Mouse (Mus musculus): ENCODE data around the gene Lsm12. TPM values are rescaled to one million over a fixed set of nuclear protein-coding genes. Genes with fewer than 3 reads are reported as not detected.

Gene Lsm12
- polyA plus RNA-seq, 1 experiment from 2014 or later, result 145 TPM

GRCm38 (mm10) chr11:102223166-102223565 lies 38.1 kb upstream of the Lsm12 start:
- Histone ChIP-seq H3K4me3 (no peak overlapping the region), H3K27ac (no peak overlapping the region), H3K4me2 (replicated peaks) (no peak overlapping the region), H3K9ac (0 out of 2 replicates have a peak overlapping the region, but pooled peaks have one; percentile 4), H3K27me3 (peaks cover 1% of the 10 kb centered on the region; the same call in 1 of the 2 replicates), H3K4me1 (peaks cover 72% of the 10 kb centered on the region), H3K9me3 (no peaks in the 10 kb centered on the region), H3K36me3 (peaks cover 28% of the 10 kb centered on the region)
- 25% methylated on average over 6 of the region's 6 CpGs for WGBS
- ATAC-seq (ENCODE audit: low FRiP score, low read depth), result no peak

GRCm38 (mm10) chr11:102221954-102222351 lies 36.9 kb upstream of the Lsm12 start:
- no peak overlapping the region for H3K27ac ChIP-seq
- no peaks in the 10 kb centered on the region for H3K9me3 ChIP-seq
- 77% methylated on average over 8 of the region's 8 CpGs for WGBS

GRCm38 (mm10) chr11:102221243-102221953 lies 36.3 kb upstream of the Lsm12 start:
- WGBS, result 77% methylated on average over 8 of the region's 8 CpGs
- Histone ChIP-seq H3K9ac (no peak overlapping the region), H3K4me2 (replicated peaks) (no peak overlapping the region), H3K27me3 (no peaks in the 10 kb centered on the region), H3K36me3 (peaks cover 28% of the 10 kb centered on the region), H3K4me1 (peaks cover 72% of the 10 kb centered on the region), H3K9me3 (no peaks in the 10 kb centered on the region), H3K27ac (no peak overlapping the region), H3K4me3 (no peak overlapping the region)
- no peak for ATAC-seq (ENCODE audit: low FRiP score, low read depth)

More at GRCm38 (mm10) chr11:102221954-102222351, 36.9 kb upstream of the Lsm12 start:
- no peak for ATAC-seq (ENCODE audit: low FRiP score, low read depth)
- no peaks in the 10 kb centered on the region for H3K27me3 ChIP-seq
- H3K9ac ChIP-seq, result no peak overlapping the region
- H3K4me3 ChIP-seq, result no peak overlapping the region
- peaks cover 72% of the 10 kb centered on the region for H3K4me1 ChIP-seq
- H3K36me3 ChIP-seq, result peaks cover 28% of the 10 kb centered on the region
- H3K4me2 ChIP-seq (replicated peaks), result no peak overlapping the region

GRCm38 (mm10) chr11:102220451-102220850 lies 35.4 kb upstream of the Lsm12 start:
- H3K36me3 ChIP-seq, result peaks cover 28% of the 10 kb centered on the region
- no peaks in the 10 kb centered on the region for H3K9me3 ChIP-seq
- no peaks in the 10 kb centered on the region for H3K27me3 ChIP-seq
- WGBS, result 56% methylated on average over 6 of the region's 6 CpGs
- no peak overlapping the region for H3K4me2 ChIP-seq (replicated peaks)
- no peak overlapping the region for H3K4me3 ChIP-seq
- H3K4me1 ChIP-seq, result peaks cover 73% of the 10 kb centered on the region
- peak overlapping the region; percentile 22; the same call in 1 of the 2 replicates for H3K27ac ChIP-seq
- ATAC-seq (ENCODE audit: low FRiP score, low read depth), result no peak
- no peak overlapping the region for H3K9ac ChIP-seq

- Histone ChIP-seq H3K4me1 (peaks cover 73% of the 10 kb centered on the region), H3K4me2 (replicated peaks) (no peak overlapping the region), H3K4me3 (no peak overlapping the region), H3K9me3 (no peaks in the 10 kb centered on the region), H3K27ac (peak overlapping the region; percentile 89; the same call in 1 of the 2 replicates), H3K36me3 (peaks cover 28% of the 10 kb centered on the region), H3K9ac (no peak overlapping the region), H3K27me3 (no peaks in the 10 kb centered on the region)
- no peak for ATAC-seq (ENCODE audit: low FRiP score, low read depth)
- WGBS, result 64% methylated on average over 4 of the region's 4 CpGs
Measured at GRCm38 (mm10) chr11:102219994-102220346, 34.9 kb upstream of the Lsm12 start.

- WGBS, result 62% methylated on average over 14 of the region's 14 CpGs
- no peaks in the 10 kb centered on the region for H3K9me3 ChIP-seq
- peak overlapping the region; percentile 67; the same call in 1 of the 2 replicates for H3K9ac ChIP-seq
- peak overlapping the region; percentile 50 for H3K4me3 ChIP-seq
- H3K36me3 ChIP-seq, result peaks cover 28% of the 10 kb centered on the region
- H3K4me2 ChIP-seq (replicated peaks), result peak overlapping the region; percentile 91
- ATAC-seq (ENCODE audit: low FRiP score, low read depth), result no peak
- no peaks in the 10 kb centered on the region for H3K27me3 ChIP-seq
- H3K4me1 ChIP-seq, result peaks cover 73% of the 10 kb centered on the region
- H3K27ac ChIP-seq, result peak overlapping the region; percentile 89
Measured at GRCm38 (mm10) chr11:102219247-102219993, 34.3 kb upstream of the Lsm12 start.

GRCm38 (mm10) chr11:102218783-102219182 lies 33.7 kb upstream of the Lsm12 start:
- WGBS, result 0% methylated on average over 10 of the region's 10 CpGs
- Histone ChIP-seq H3K9ac (peak overlapping the region; percentile 67), H3K4me2 (replicated peaks) (peak overlapping the region; percentile 91), H3K4me1 (peaks cover 75% of the 10 kb centered on the region), H3K27ac (peak overlapping the region; percentile 89), H3K9me3 (no peaks in the 10 kb centered on the region), H3K27me3 (no peaks in the 10 kb centered on the region), H3K36me3 (peaks cover 22% of the 10 kb centered on the region), H3K4me3 (peak overlapping the region; percentile 50)
- ATAC-seq (ENCODE audit: low FRiP score, low read depth), result peak; percentile 79

- peak overlapping the region; percentile 50 for H3K4me3 ChIP-seq
- peaks cover 74% of the 10 kb centered on the region for H3K4me1 ChIP-seq
- peak overlapping the region; percentile 91 for H3K4me2 ChIP-seq (replicated peaks)
- WGBS, result 61% methylated on average over 7 of the region's 7 CpGs
- ATAC-seq (ENCODE audit: low FRiP score, low read depth), result no peak
- H3K27ac ChIP-seq, result peak overlapping the region; percentile 89
- peak overlapping the region; percentile 67 for H3K9ac ChIP-seq
- no peaks in the 10 kb centered on the region for H3K9me3 ChIP-seq
- no peaks in the 10 kb centered on the region for H3K27me3 ChIP-seq
- peaks cover 20% of the 10 kb centered on the region for H3K36me3 ChIP-seq
Measured at GRCm38 (mm10) chr11:102217876-102218430, 32.9 kb upstream of the Lsm12 start.

- no peaks in the 10 kb centered on the region for H3K9me3 ChIP-seq
- H3K27me3 ChIP-seq, result no peaks in the 10 kb centered on the region
- H3K4me2 ChIP-seq (replicated peaks), result peak overlapping the region; percentile 91
- peaks cover 71% of the 10 kb centered on the region for H3K4me1 ChIP-seq
- H3K4me3 ChIP-seq, result peak overlapping the region; percentile 50
- peak overlapping the region; percentile 89; the same call in 1 of the 2 replicates for H3K27ac ChIP-seq
- no peak for ATAC-seq (ENCODE audit: low FRiP score, low read depth)
- peaks cover 20% of the 10 kb centered on the region for H3K36me3 ChIP-seq
- peak overlapping the region; percentile 50 for H3K9ac ChIP-seq
- WGBS, result 62% methylated on average over 6 of the region's 6 CpGs
Measured at GRCm38 (mm10) chr11:102217396-102217795, 32.3 kb upstream of the Lsm12 start.

GRCm38 (mm10) chr11:102216886-102217240 lies 31.8 kb upstream of the Lsm12 start:
- Histone ChIP-seq H3K36me3 (peaks cover 16% of the 10 kb centered on the region), H3K9ac (peak overlapping the region; percentile 50), H3K4me1 (peaks cover 77% of the 10 kb centered on the region), H3K4me3 (peak overlapping the region; percentile 18), H3K27ac (0 out of 2 replicates have a peak overlapping the region, but pooled peaks have one; percentile 65), H3K27me3 (no peaks in the 10 kb centered on the region), H3K9me3 (no peaks in the 10 kb centered on the region), H3K4me2 (replicated peaks) (peak overlapping the region; percentile 91)
- 42% methylated on average over 5 of the region's 5 CpGs for WGBS
- no peak for ATAC-seq (ENCODE audit: low FRiP score, low read depth)

GRCm38 (mm10) chr11:102216056-102216885 lies 31.2 kb upstream of the Lsm12 start:
- H3K4me3 ChIP-seq, result peak overlapping the region; percentile 18; the same call in 1 of the 2 replicates
- H3K9ac ChIP-seq, result peak overlapping the region; percentile 51
- peak overlapping the region; percentile 91 for H3K4me2 ChIP-seq (replicated peaks)
- no peak for ATAC-seq (ENCODE audit: low FRiP score, low read depth)
- peak overlapping the region; percentile 65; the same call in 1 of the 2 replicates for H3K27ac ChIP-seq
- H3K36me3 ChIP-seq, result peaks cover 15% of the 10 kb centered on the region
- H3K4me1 ChIP-seq, result peaks cover 83% of the 10 kb centered on the region
- no peaks in the 10 kb centered on the region for H3K9me3 ChIP-seq
- H3K27me3 ChIP-seq, result no peaks in the 10 kb centered on the region
- WGBS, result 34% methylated on average over 12 of the region's 12 CpGs

Measured in limb, embryonic 13.5 days (tissue).